Mouse (Mus musculus) left cerebral cortex, postnatal 14 days (tissue): ENCODE results near the gene Rfwd3. TPM values are rescaled to one million over a fixed set of nuclear protein-coding genes. Genes with fewer than 3 reads are reported as not detected.

Experiments
- DNase-seq, 2 experiments: peaks; one replicate each; pipeline ENCODE4 v3.0.0; 2021 to 2022; ENCODE audit warnings: low spot score in 2 of 2, mixed read lengths in 1 of 2
- intact Hi-C: fragments of 180-260 bp; cut with DNase I; formaldehyde crosslinking; loops from one replicate; pipeline ENCODE4 v1.15.1; 2025
- total RNA-seq, 2 experiments: library from RNA; stranded (reverse); gene quantifications; 2 replicates each; pipeline ENCODE4 v1.2.3; 2021

Rfwd3 gene
- total RNA-seq, 2 experiments from 2014 or later = 18.2 TPM

DNA sequence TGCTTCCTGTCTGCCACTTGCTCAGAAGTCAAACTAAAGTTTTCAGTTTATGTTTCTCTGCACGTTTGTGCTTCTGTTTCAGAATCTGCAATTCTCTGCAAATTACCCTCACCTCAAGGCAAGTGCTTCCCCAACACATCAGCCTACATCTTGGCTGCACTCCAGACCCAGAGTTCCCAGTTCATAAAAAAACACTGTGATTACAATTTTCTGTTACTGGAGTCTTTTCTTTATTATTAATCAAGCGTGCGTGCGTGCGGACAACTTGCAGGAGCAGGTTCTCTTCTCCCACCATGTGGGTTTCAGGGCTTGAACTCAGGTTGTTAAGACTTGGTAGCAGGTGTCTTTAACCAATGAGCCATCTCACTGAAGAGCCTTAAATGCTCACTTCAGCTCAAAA is 75.9 kb downstream of the Rfwd3 start:
- intact Hi-C loops = no loop called here
- peak; percentile 9 to 26 for DNase-seq

Other genes starting within 250 kb of the Rfwd3 start
- gene Exosc6, start 243.9 kb downstream of the Rfwd3 start, total RNA-seq = not detected
- 1 to 10 TPM in 1 of 2 experiments, under 1 TPM in 1; 0.75 to 1.2 TPM for gene Clec18a, start 207.8 kb downstream of the Rfwd3 start, total RNA-seq
- 10 to 100 TPM; 31.6 to 32.1 TPM for gene Pdpr, start 205.6 kb downstream of the Rfwd3 start, total RNA-seq
- gene Glg1, start 41.0 kb downstream of the Rfwd3 start, total RNA-seq = 100 to 1,000 TPM; 143 to 144 TPM
- gene Mlkl, start 38.0 kb upstream of the Rfwd3 start, total RNA-seq = under 1 TPM; 0.21 to 0.68 TPM
- gene Fa2h, start 93.6 kb upstream of the Rfwd3 start, total RNA-seq = 10 to 100 TPM; 13.0 to 20.0 TPM
- 10 to 100 TPM; 19.4 to 20.5 TPM for gene Wdr59, start 221.9 kb upstream of the Rfwd3 start, total RNA-seq
- gene Znrf1, start 235.9 kb upstream of the Rfwd3 start, total RNA-seq = 100 to 1,000 TPM; 157 to 170 TPM